Mouse (Mus musculus) skeletal muscle tissue, adult 2 months (tissue): ENCODE data around the gene Kif4.

Source experiments
- DNase-seq: peaks from one replicate; pipeline ENCODE4 v3.0.0-alpha.2; 2012; ENCODE audit warnings: low read depth, low spot score

Kif4 gene

DNA sequence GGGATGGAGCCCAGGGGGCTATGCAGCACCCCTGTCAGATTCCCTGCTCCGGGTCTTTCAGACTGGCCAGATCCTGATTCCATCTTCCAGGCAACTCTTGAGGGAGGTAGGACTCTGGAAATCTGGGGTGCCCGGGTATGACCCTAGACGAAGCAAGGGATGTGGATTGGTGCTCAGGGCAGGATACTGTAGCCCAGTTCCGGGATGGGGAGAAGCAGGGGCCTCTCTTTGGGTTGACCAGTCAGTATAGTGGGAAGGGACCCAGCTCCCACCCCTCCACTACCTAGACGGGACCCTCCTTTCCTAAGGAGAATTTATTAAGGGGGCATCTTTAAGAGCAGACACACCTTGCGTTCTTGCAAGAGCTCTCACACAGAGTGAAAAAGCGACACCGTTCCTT lies 104.7 kb downstream of the Kif4 start:
- DNase-seq = no peak

DNA sequence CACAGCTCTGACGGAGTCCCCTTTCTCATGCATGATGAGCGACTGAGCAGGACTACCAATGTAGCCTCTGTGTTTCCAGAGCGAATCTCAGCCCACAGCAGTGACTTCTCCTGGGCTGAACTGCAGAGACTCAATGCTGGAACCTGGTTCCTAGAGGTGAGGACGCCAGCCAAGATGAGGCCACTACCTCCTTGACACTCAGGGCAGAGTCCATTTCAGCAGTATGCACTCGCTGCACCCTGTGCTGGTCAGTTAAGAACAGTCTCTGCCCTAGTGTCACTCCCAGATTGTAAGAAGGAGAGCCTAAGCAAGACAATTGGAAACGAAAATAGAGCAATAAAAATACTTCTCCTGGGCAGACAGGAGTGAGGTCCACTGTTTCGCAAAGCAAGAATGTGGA lies 108.8 kb downstream of the Kif4 start:
- no peak for DNase-seq

DNA sequence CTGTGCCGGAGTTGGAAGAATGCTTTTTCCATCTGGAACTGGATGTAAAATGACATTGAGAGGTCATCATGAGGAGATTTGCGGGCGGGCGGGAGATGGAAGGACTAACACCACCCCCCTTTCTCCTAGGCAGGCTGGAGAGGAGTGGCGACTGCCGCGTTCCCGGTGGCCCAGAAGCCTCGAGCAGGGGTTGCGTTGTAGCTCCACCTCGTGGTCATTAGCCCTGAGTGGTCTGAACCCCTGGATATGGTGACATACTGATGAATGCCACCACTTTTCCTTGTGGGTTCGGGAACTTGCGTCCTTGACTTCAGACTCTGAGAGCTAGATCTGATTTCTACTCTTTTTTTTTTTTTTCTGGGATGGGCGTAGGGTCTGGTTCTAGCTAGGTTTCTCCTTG lies 113.4 kb downstream of the Kif4 start:
- peak; percentile 26 for DNase-seq

DNA sequence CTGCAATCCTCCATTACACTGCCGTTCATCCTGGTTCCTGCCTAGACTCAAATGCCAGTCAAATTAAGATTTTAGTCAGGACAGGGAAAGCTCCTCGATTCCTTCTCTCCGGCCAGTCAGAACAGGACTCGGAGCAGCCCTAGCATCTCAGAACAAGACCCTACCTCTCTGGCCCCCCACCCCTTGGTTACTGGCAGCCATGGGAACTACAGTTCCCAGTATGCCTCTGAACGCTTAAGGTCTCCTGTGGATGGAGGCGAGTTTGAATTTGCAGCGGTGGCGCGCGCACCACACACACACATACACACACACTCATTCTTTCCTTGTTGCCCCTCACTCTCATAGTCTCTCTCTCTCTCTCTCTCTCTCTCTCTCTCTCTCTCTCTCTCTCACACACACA lies 113.9 kb downstream of the Kif4 start:
- no peak for DNase-seq

DNA sequence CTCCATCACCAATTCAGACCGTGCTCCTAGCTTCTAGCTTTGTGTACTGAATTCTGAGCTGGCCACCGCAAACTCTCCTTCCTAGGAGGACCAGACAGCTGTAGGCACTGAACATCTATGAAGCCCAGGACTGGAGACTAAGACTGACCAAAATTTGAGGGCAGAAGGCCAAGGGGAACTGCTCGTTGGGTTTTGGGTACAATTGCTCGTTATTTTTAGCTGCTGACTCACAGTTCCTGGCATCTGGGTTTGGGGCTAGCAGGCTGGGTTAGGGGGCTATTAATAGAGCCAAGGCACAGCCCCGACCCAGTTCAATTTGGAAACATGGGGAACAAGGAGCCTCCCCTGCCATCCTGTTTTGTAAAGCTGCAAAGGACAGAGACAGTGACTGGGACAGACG lies 115.2 kb downstream of the Kif4 start:
- DNase-seq = peak; percentile 18

DNA sequence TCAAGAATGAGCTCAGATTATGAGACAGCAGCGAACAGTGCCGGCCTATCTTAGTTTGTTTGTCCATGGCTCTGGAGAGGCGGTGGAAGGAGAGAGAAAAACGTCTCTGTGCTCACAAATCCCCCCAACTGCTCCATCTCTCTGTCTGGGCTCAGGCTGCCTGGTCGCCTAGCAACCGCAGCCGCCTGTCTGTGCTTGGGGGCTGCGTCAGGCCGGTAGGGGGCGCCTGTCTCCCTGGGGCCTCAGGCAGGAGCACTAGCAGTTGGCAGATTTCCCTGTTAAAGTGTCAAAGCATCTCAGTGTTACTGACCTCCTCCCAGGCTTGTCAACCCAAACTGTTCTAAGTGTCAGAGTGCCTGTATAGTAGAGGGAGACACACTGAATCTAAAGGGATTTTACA lies 116.4 kb downstream of the Kif4 start:
- DNase-seq = peak; percentile 16

DNA sequence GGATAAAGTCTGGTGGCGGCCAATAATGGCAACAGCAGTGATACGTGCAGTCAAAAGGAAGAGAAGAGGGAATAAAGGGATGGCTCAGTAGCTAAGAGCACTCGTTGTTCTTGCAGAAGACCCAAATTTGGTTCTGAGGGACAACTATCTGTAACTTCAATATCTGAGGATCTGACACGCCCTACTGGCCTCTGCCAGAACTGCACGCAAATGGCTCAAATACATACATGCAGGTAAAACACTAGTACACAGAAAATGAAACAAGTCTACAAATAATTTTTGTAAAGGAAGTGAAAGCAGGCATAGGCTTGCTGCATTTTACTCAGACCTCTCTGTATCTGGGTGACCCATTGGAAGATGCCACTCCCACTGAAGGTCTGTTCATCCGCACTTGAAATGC lies 140.3 kb downstream of the Kif4 start:
- DNase-seq = no peak

DNA sequence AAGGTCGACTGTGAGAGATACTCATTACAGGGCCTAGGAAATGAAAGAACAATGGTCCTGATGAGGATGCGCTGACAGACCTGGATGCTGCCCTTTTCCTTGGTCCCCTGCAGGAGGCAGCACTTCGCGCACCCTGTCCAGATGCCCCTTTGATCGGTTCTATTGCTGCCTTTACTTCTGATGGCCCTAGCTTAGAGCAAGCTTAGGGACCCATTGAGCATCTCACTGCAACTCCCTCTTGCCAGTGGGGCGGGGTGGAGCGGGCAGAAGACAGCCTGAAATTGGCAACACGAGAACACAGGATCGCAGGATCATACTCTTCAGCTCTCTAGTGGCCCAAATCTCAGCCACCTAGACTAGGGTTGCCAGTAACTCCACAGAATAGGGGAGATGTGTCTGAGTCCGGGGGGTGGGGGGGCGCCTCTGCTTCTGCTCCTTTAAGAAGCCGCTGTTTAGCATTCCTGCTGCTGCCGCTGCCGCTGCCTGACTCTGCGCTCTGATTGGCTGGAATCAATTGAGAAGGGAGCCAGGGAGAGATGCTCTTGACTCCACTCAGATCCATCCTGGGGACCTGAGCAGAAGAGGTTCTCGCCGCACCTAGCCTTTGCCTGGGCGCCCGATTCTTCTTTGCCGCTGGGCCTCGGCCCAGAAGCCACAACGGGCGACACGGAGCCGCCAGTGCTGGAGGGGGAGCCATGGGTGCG lies 141.8 kb downstream of the Kif4 start, which contains the start of gene Dlg3:
Dlg3 (plus strand) TSS at position 542 of the 704 bp plus-strand sequence.
- DNase-seq = no peak

DNA sequence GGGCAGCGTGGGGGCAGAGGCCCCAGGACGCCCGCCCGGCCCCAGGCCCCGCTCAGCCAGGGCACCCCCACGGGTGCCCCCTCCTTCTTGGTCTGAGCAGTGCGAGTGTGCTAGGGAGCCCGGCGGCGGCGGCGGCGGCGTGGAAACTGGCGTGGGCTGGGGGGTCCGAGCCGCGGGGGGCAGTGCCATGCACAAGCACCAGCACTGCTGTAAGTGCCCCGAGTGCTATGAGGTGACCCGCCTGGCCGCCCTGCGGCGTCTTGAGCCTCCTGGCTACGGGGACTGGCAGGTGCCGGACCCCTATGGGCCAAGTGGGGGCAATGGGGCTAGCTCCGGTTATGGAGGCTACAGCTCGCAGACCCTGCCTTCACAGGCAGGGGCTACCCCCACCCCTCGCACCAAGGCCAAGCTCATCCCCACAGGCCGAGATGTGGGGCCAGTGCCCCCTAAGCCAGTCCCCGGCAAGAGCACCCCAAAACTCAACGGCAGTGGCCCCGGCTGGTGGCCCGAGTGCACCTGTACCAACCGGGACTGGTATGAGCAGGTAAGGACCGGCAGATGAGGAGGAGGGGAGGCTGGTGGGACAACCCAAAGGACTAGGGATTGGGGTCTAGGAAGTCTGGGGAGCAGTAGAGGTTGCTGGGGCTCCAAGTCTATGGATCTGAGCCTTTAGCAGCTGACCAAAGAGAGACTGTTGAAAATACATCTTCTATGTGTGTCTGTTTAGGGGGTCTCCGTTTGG lies 142.5 kb downstream of the Kif4 start:
- DNase-seq = no peak

DNA sequence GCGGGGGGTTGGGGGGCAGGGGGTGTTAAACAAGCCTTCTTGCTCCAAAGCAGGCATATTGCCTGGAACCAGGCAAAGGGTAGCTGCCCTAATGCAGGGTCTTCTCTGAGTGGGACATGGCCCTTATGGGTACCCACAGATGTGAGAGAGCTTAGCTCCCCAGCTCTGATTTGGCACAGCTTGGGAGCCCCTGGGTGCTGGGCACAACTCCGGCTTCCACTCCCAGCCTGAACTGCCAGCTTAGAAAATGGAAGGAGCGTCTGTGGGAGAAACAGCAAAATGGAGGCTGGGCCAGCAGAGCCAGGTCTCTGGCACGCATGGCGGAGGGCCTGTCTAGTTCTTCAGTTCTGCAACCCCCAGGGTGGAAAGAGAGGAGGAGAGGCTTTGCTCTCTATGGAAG lies 143.7 kb downstream of the Kif4 start:
- DNase-seq = no peak

DNA sequence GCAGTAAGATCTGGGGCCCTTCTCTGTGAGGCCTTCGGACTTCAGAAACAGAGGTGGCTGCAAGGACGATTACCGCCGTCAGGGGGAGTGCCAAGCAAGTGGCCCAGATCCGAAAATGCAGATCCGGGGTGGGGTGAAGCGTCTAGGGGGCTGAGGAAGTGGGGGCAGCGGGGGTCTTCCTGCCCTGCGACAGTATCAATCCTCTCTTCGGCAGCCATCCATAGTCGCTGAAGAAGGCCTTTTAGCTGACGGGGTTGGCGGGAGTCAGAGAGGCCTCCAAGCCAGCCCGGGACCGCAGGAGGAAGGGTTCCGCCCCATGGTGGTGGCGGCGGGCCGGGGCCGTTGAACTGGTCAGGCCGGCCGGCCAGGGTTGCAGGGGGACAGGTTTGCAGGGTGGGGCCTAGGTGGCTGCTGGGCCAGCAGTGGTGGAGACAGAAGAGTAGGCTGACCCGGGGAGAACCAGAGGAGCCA lies 148.8 kb downstream of the Kif4 start:
- peak; percentile 19 for DNase-seq

DNA sequence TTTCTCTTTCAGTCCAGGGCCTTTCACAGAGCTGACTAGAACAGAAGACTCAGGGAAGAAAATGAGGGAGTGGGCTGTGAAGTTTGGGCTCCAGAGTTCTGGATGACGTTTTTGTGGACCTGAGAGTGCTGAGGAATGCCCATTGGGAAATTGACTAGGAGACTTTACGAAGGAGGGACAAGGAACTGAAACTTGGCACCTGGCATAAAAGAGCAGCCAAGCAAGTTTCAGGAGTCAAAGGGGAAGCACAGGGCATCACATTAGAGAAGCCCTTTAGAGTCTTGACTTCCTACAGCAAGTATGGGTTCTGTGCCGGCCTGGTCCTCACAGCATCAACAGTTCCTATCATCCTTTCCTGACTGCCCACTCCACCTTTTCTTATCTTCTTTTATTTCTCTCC lies 149.9 kb downstream of the Kif4 start:
- no peak for DNase-seq

DNA sequence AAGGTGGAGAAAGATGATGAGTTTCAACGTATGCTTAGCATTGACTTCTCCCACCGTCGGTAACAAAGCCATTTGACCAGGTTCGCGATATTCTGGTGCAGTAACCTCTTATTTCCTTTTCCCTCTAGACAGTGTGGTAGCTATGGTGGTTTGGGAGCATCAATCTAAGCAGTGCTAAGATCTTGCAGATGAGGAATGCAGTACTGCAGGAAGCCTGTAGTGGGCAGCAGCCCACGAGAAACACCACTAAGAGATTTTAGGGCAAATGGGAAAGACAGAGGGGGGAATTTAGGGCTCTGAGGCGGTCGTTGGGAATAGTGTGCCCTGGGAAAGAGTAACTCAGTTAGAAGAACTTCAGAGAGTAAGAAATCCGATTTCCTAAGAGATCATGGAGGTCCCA lies 151.0 kb downstream of the Kif4 start:
- DNase-seq = peak; percentile 21
